Mouse (Mus musculus) cerebellum, adult 2 months (tissue): Measurements from ENCODE around the gene Lcn12.

Experiments
- CTCF ChIP-seq: fragments of 200-500 bp; IDR thresholded peaks from 2 replicates; pipeline ENCODE4 v1.5.1; 2011; ENCODE audit warnings: low read depth, mild to moderate bottlenecking, control low read depth, low read length, moderate library complexity, borderline replicate concordance; ENCODE audit not compliant: insufficient read depth
- POLR2A ChIP-seq: fragments of 200-500 bp; IDR thresholded peaks from 2 replicates; pipeline ENCODE4 v1.6.1; 2011; ENCODE audit warnings: low read length, control low read depth, borderline replicate concordance; ENCODE audit not compliant: insufficient read depth

GRCm38 (mm10) chr2:25461407-25461806 lies 32.3 kb downstream of the Lcn12 start:
- no peak for TF ChIP-seq CTCF
- TF ChIP-seq POLR2A = no peak
